Mouse (Mus musculus): ENCODE measurements around the gene Efcab11. TPM values are rescaled to one million over a fixed set of nuclear protein-coding genes. Genes with fewer than 3 reads are reported as not detected.

The Efcab11 gene
- polyA plus RNA-seq, 1 experiment from 2014 or later: 12.5 TPM

GRCm38 (mm10) chr12:99644966-99645365 lies 239.3 kb downstream of the Efcab11 start:
- peak; percentile 71; the same call in 1 of the 2 replicates for ATAC-seq
- peaks cover 4% of the 10 kb centered on the region; the same call in 1 of the 2 replicates for H3K9me3 ChIP-seq (replicated peaks; ENCODE audit: control insufficient read depth, low read length)

More at GRCm38 (mm10) chr12:99644966-99645365, 239.3 kb downstream of the Efcab11 start:
- WGBS: 90% methylated on average over 37 of the region's 37 CpGs
- Histone ChIP-seq H3K27me3 (replicated peaks; ENCODE audit: control insufficient read depth, insufficient read depth, low read length) (no peaks in the 10 kb centered on the region), H3K9ac (ENCODE audit: low read length) (no peak overlapping the region), H3K36me3 (ENCODE audit: control insufficient read depth, insufficient read depth, low read length) (no peaks in the 10 kb centered on the region), H3K4me1 (ENCODE audit: control insufficient read depth, insufficient read depth, low read length) (peaks cover 12% of the 10 kb centered on the region), H3K27ac (ENCODE audit: low read depth, low read length) (no peak overlapping the region), H3K4me3 (ENCODE audit: low read depth, low read length) (no peak overlapping the region), H3K4me2 (ENCODE audit: low read length) (no peak overlapping the region)
- DNase-seq (ENCODE audit: low spot score): no peak

Other genes with a start within 250 kb of the Efcab11 start
- 78.8 and 80.6 TPM in 2 replicates for gene Tdp1, start 78 bp upstream of the Efcab11 start, polyA plus RNA-seq (2014; fragmentation: Nextera tagmentation; extraction: Ambion mirVana)
- gene Kcnk13, start 80.1 kb upstream of the Efcab11 start, polyA plus RNA-seq (2014; fragmentation: Nextera tagmentation; extraction: Ambion mirVana): 0.94 and 1.2 TPM in 2 replicates
- gene Psmc1, start 225.7 kb upstream of the Efcab11 start, polyA plus RNA-seq (2014; fragmentation: Nextera tagmentation; extraction: Ambion mirVana): 295 and 305 TPM in 2 replicates

All from forebrain, embryonic 14.5 days (tissue).